Mouse (Mus musculus) forebrain, embryonic 10.5 days (tissue): ENCODE data around the gene Hsd3b6. TPM values are rescaled to one million over a fixed set of nuclear protein-coding genes. Genes with fewer than 3 reads are reported as not detected.
"Not testable (repeated sequence)": the region's sequence is repeated elsewhere in the genome, so short reads cannot be mapped to it uniquely, and the experiment has no call there.

ENCODE experiments used
- DNase-seq: peaks from one replicate; pipeline ENCODE4 v3.0.0-alpha.2; 2017; ENCODE audit warnings: low spot score; ENCODE audit errors: extremely low spot score
- H3K27ac ChIP-seq: fragments of 300-500 bp; sonication (generic); 2 replicates; pipeline ENCODE4 v1.5.1; 2016; ENCODE audit warnings: mild to moderate bottlenecking
- H3K27me3 ChIP-seq: fragments of 300-500 bp; sonication (generic); 2 replicates; pipeline ENCODE4 v1.6.1; 2016; ENCODE audit warnings: mild to moderate bottlenecking; ENCODE audit not compliant: poor library complexity, severe bottlenecking
- H3K36me3 ChIP-seq: fragments of 300-500 bp; sonication (generic); replicated peaks from 2 replicates; pipeline ENCODE4 v1.6.1; 2016; ENCODE audit warnings: mild to moderate bottlenecking, moderate library complexity
- H3K4me1 ChIP-seq: fragments of 300-500 bp; sonication (generic); 2 replicates; pipeline ENCODE4 v1.6.1; 2016
- H3K4me3 ChIP-seq: fragments of 300-500 bp; sonication (generic); 2 replicates; pipeline ENCODE4 v1.5.1; 2016; ENCODE audit warnings: mild to moderate bottlenecking, moderate library complexity
- H3K9me3 ChIP-seq: fragments of 300-500 bp; sonication (generic); 2 replicates; pipeline ENCODE4 v1.6.1; 2016; ENCODE audit warnings: mild to moderate bottlenecking, moderate library complexity
- WGBS: fragments of 180-500 bp; shearing (Covaris S2); methylation state at CpG from one replicate; pipeline ENCODE4 v1.1.7; 2016; 5-methylcytosine and 5-hydroxymethylcytosine counted together
- polyA plus RNA-seq: library from polyadenylated mRNA; unstranded; fragments of >200 nt; fragmentation: Nextera tagmentation; extraction: Ambion mirVana; gene quantifications from 2 replicates; pipeline ENCODE4 v1.2.1, GENCODE M21; 2016

The Hsd3b6 gene
- polyA plus RNA-seq: 8.2 and 12.1 TPM in 2 replicates

- Histone ChIP-seq H3K4me1 (no peaks in the 10 kb centered on the region), H3K4me3 (no peak within 1 kb of the TSS), H3K27me3 (no peaks in the 10 kb centered on the region), H3K9me3 (no peaks in the 10 kb centered on the region), H3K36me3 (no peaks in the 10 kb centered on the region), H3K27ac (no peak within 1 kb of the TSS)
- 81% methylated on average over 6 of the region's 6 CpGs for WGBS
- no peak for DNase-seq
Observed at GRCm38 (mm10) chr3:98814101-98814670, at the start of gene Hsd3b6. Hsd3b6 (minus strand) TSS chr3:98814443.

GRCm38 (mm10) chr3:98862800-98863199, 48.6 kb upstream of the Hsd3b6 start:
- Histone ChIP-seq H3K9me3 (no peaks in the 10 kb centered on the region), H3K27ac (no peak overlapping the region), H3K36me3 (no peaks in the 10 kb centered on the region), H3K4me1 (no peaks in the 10 kb centered on the region), H3K27me3 (no peaks in the 10 kb centered on the region), H3K4me3 (no peak overlapping the region)
- 93% methylated on average over 1 of the region's 1 CpGs for WGBS
- no peak for DNase-seq

GRCm38 (mm10) chr3:98859576-98859975, 45.3 kb upstream of the Hsd3b6 start, which contains the start of gene Hsd3b1:
Hsd3b1 (minus strand) TSS chr3:98859794.
- H3K27me3 ChIP-seq: no peaks in the 10 kb centered on the region
- H3K4me1 ChIP-seq: no peaks in the 10 kb centered on the region
- no peaks in the 10 kb centered on the region for H3K9me3 ChIP-seq
- H3K4me3 ChIP-seq: no peak within 1 kb of the TSS
- H3K36me3 ChIP-seq: no peaks in the 10 kb centered on the region
- WGBS: 86% methylated on average over 3 of the region's 3 CpGs
- no peak for DNase-seq
- no peak within 1 kb of the TSS for H3K27ac ChIP-seq

GRCm38 (mm10) chr3:98858051-98858450, 43.8 kb upstream of the Hsd3b6 start:
- no peak overlapping the region for H3K27ac ChIP-seq
- DNase-seq: no peak
- WGBS: 95% methylated on average over 2 of the region's 2 CpGs
- no peaks in the 10 kb centered on the region for H3K9me3 ChIP-seq
- H3K4me1 ChIP-seq: no peaks in the 10 kb centered on the region
- no peaks in the 10 kb centered on the region for H3K27me3 ChIP-seq
- H3K36me3 ChIP-seq: no peaks in the 10 kb centered on the region
- H3K4me3 ChIP-seq: no peak overlapping the region

GRCm38 (mm10) chr3:98856892-98857291, 42.6 kb upstream of the Hsd3b6 start:
- H3K36me3 ChIP-seq: no peaks in the 10 kb centered on the region
- H3K27me3 ChIP-seq: no peaks in the 10 kb centered on the region
- WGBS: 81% methylated on average over 1 of the region's 1 CpGs
- H3K9me3 ChIP-seq: no peaks in the 10 kb centered on the region
- no peaks in the 10 kb centered on the region for H3K4me1 ChIP-seq
- no peak for DNase-seq
- H3K27ac ChIP-seq: no peak overlapping the region
- no peak overlapping the region for H3K4me3 ChIP-seq

- 81% methylated on average over 3 of the region's 3 CpGs for WGBS
Observed at GRCm38 (mm10) chr3:98855160-98855559, 40.9 kb upstream of the Hsd3b6 start.

GRCm38 (mm10) chr3:98853685-98854084, 39.4 kb upstream of the Hsd3b6 start:
- no peak overlapping the region for H3K4me3 ChIP-seq
- H3K9me3 ChIP-seq: no peaks in the 10 kb centered on the region
- no peaks in the 10 kb centered on the region for H3K36me3 ChIP-seq
- WGBS: 70% methylated on average over 1 of the region's 1 CpGs
- H3K27ac ChIP-seq: no peak overlapping the region
- no peaks in the 10 kb centered on the region for H3K27me3 ChIP-seq
- no peak for DNase-seq
- H3K4me1 ChIP-seq: no peaks in the 10 kb centered on the region

More at GRCm38 (mm10) chr3:98855160-98855559, 40.9 kb upstream of the Hsd3b6 start:
- no peaks in the 10 kb centered on the region for H3K36me3 ChIP-seq
- no peaks in the 10 kb centered on the region for H3K27me3 ChIP-seq
- DNase-seq: no peak
- H3K27ac ChIP-seq: peak overlapping the region; percentile 13; the same call in 1 of the 2 replicates
- no peaks in the 10 kb centered on the region for H3K4me1 ChIP-seq
- no peaks in the 10 kb centered on the region for H3K9me3 ChIP-seq
- H3K4me3 ChIP-seq: no peak overlapping the region

GRCm38 (mm10) chr3:98853051-98853450, 38.8 kb upstream of the Hsd3b6 start:
- Histone ChIP-seq H3K4me3 (no peak overlapping the region), H3K9me3 (no peaks in the 10 kb centered on the region), H3K4me1 (no peaks in the 10 kb centered on the region), H3K27ac (no peak overlapping the region), H3K27me3 (no peaks in the 10 kb centered on the region), H3K36me3 (no peaks in the 10 kb centered on the region)
- DNase-seq: no peak
- 91% methylated on average over 3 of the region's 3 CpGs for WGBS

GRCm38 (mm10) chr3:98852631-98853030, 38.4 kb upstream of the Hsd3b6 start:
- WGBS: 90% methylated on average over 6 of the region's 6 CpGs
- Histone ChIP-seq H3K36me3 (no peaks in the 10 kb centered on the region), H3K9me3 (no peaks in the 10 kb centered on the region), H3K27ac (no peak overlapping the region), H3K27me3 (no peaks in the 10 kb centered on the region), H3K4me3 (no peak overlapping the region), H3K4me1 (no peaks in the 10 kb centered on the region)
- DNase-seq: no peak

GRCm38 (mm10) chr3:98851853-98852252, 37.6 kb upstream of the Hsd3b6 start:
- Histone ChIP-seq H3K9me3 (no peaks in the 10 kb centered on the region), H3K27me3 (no peaks in the 10 kb centered on the region), H3K4me1 (no peaks in the 10 kb centered on the region), H3K4me3 (no peak overlapping the region), H3K36me3 (no peaks in the 10 kb centered on the region), H3K27ac (no peak overlapping the region)
- 83% methylated on average over 2 of the region's 2 CpGs for WGBS
- DNase-seq: no peak

- 86% methylated on average over 5 of the region's 5 CpGs for WGBS
- no peak overlapping the region for H3K4me3 ChIP-seq
- H3K27me3 ChIP-seq: no peaks in the 10 kb centered on the region
- H3K36me3 ChIP-seq: no peaks in the 10 kb centered on the region
- H3K9me3 ChIP-seq: no peaks in the 10 kb centered on the region
- no peak for DNase-seq
- no peak overlapping the region for H3K27ac ChIP-seq
- H3K4me1 ChIP-seq: no peaks in the 10 kb centered on the region
Observed at GRCm38 (mm10) chr3:98850262-98850661, 36.0 kb upstream of the Hsd3b6 start.

- Histone ChIP-seq H3K4me3 (no peak overlapping the region), H3K4me1 (no peaks in the 10 kb centered on the region), H3K9me3 (no peaks in the 10 kb centered on the region), H3K27me3 (no peaks in the 10 kb centered on the region), H3K36me3 (no peaks in the 10 kb centered on the region), H3K27ac (no peak overlapping the region)
- 88% methylated on average over 1 of the region's 1 CpGs for WGBS
- no peak for DNase-seq
Observed at GRCm38 (mm10) chr3:98848898-98849297, 34.7 kb upstream of the Hsd3b6 start.

GRCm38 (mm10) chr3:98812653-98813052, 1.6 kb downstream of the Hsd3b6 start:
- not testable (repeated sequence) for H3K9me3 ChIP-seq, H3K4me1 ChIP-seq, H3K36me3 ChIP-seq, DNase-seq, H3K27ac ChIP-seq, H3K27me3 ChIP-seq, H3K4me3 ChIP-seq
- WGBS: 87% methylated on average over 6 of the region's 6 CpGs

GRCm38 (mm10) chr3:98805032-98805431, 9.2 kb downstream of the Hsd3b6 start:
- H3K27me3 ChIP-seq, DNase-seq, H3K9me3 ChIP-seq, H3K36me3 ChIP-seq, H3K4me3 ChIP-seq, H3K4me1 ChIP-seq, H3K27ac ChIP-seq: not testable (repeated sequence)
- 66% methylated on average over 3 of the region's 3 CpGs for WGBS
